Mouse (Mus musculus) myocyte (in vitro differentiated cells): Measurements from ENCODE around the gene Zhx3. TPM values are rescaled to one million over a fixed set of nuclear protein-coding genes. Genes with fewer than 3 reads are reported as not detected.

Experiments
- H3K27me3 ChIP-seq: one replicate; pipeline ENCODE4 v1.6.1; 2011; ENCODE audit not compliant: control insufficient read depth, insufficient read depth, insufficient read length
- H3K36me3 ChIP-seq: one replicate; pipeline ENCODE4 v1.6.1; 2011; ENCODE audit not compliant: control insufficient read depth, insufficient read depth
- H3K4me2 ChIP-seq: one replicate; pipeline ENCODE4 v1.6.1; 2011; ENCODE audit warnings: low read depth, control low read depth
- H3K4me3 ChIP-seq: one replicate; pipeline ENCODE4 v1.5.1; 2011; ENCODE audit warnings: mild to moderate bottlenecking, control low read depth, moderate library complexity
- H3K79me2 ChIP-seq: one replicate; pipeline ENCODE4 v1.6.1; 2011; ENCODE audit not compliant: control insufficient read depth, insufficient read depth
- H3ac ChIP-seq: one replicate; pipeline ENCODE4 v1.6.1; 2011; ENCODE audit not compliant: control insufficient read depth, insufficient read length
- CEBPB ChIP-seq: IDR thresholded peaks from 2 replicates; pipeline ENCODE4 v1.6.1; 2011; ENCODE audit warnings: mild to moderate bottlenecking, moderate library complexity; ENCODE audit not compliant: poor library complexity, insufficient read depth, severe bottlenecking
- E2F4 ChIP-seq: IDR thresholded peaks from one replicate; pipeline ENCODE4 v1.6.1; 2011; ENCODE audit warnings: mild to moderate bottlenecking, control low read depth, moderate library complexity; ENCODE audit not compliant: insufficient read depth
- MAX ChIP-seq: IDR thresholded peaks from one replicate; pipeline ENCODE4 v1.6.1; 2011; ENCODE audit warnings: low read depth, mild to moderate bottlenecking, control low read depth
- MYOD1 ChIP-seq, 3 experiments: IDR thresholded peaks; one replicate each; pipeline ENCODE4 v1.6.1; 2011; ENCODE audit warnings: control low read depth in 2 of 3, low read depth in 2 of 3, mild to moderate bottlenecking in 2 of 3, moderate library complexity in 1 of 3; ENCODE audit not compliant: insufficient read length in 2 of 3, control insufficient read depth in 1 of 3
- MYOG ChIP-seq, 3 experiments: IDR thresholded peaks; one replicate each; pipeline ENCODE4 v1.6.1; 2011; ENCODE audit warnings: control low read depth in 2 of 3, low read depth in 2 of 3, mild to moderate bottlenecking in 2 of 3; ENCODE audit not compliant: insufficient read length in 2 of 3, control insufficient read depth in 1 of 3, insufficient read depth in 1 of 3
- POLR2A ChIP-seq: IDR thresholded peaks from one replicate; pipeline ENCODE4 v1.6.1; 2011; ENCODE audit warnings: low read depth, mild to moderate bottlenecking, control low read depth, moderate library complexity; ENCODE audit not compliant: insufficient read length
- POLR2AphosphoS2 ChIP-seq: IDR thresholded peaks from one replicate; pipeline ENCODE4 v1.6.1; 2011; ENCODE audit warnings: low read depth, control low read depth; ENCODE audit not compliant: insufficient read length
- REST ChIP-seq: IDR thresholded peaks from one replicate; pipeline ENCODE4 v1.6.1; 2011; ENCODE audit warnings: mild to moderate bottlenecking, control low read depth, moderate library complexity; ENCODE audit not compliant: insufficient read depth, insufficient read length
- SRF ChIP-seq: IDR thresholded peaks from one replicate; pipeline ENCODE4 v1.6.1; 2011; ENCODE audit warnings: low read depth; ENCODE audit not compliant: control insufficient read depth, insufficient read length
- TCF12 ChIP-seq: IDR thresholded peaks from one replicate; pipeline ENCODE4 v1.6.1; 2011; ENCODE audit warnings: mild to moderate bottlenecking, control low read depth; ENCODE audit not compliant: poor library complexity, insufficient read depth, severe bottlenecking
- TCF3 ChIP-seq: IDR thresholded peaks from one replicate; pipeline ENCODE4 v1.6.1; 2011; ENCODE audit warnings: low read depth, control low read depth; ENCODE audit not compliant: insufficient read length
- USF1 ChIP-seq: IDR thresholded peaks from one replicate; pipeline ENCODE4 v1.6.1; 2011; ENCODE audit warnings: low read depth, mild to moderate bottlenecking, control low read depth, moderate library complexity
- polyA plus RNA-seq: library from polyadenylated mRNA; unstranded; fragments of >200 nt; fragmentation: generic; extraction: Trizol; gene quantifications from one replicate; pipeline ENCODE4 v1.2.1, GENCODE M21; 2012; ENCODE audit warnings: missing spikeins

Gene Zhx3
- polyA plus RNA-seq, 1 experiment, result 6.1 TPM

GRCm38 (mm10) chr2:160802326-160802725 lies 70.5 kb downstream of the Zhx3 start:
- Histone ChIP-seq H3K27me3 (no peaks in the 10 kb centered on the region), H3ac (no peak overlapping the region), H3K36me3 (no peaks in the 10 kb centered on the region), H3K4me3 (no peak overlapping the region), H3K79me2 (no peaks in the 10 kb centered on the region), H3K4me2 (no peak overlapping the region)
- TF ChIP-seq MYOG (IDR thresholded peaks at IDR 0.05; ENCODE audit: control insufficient read depth in 1 of 3, insufficient read depth in 1 of 3, insufficient read length in 2 of 3, low read depth in 2 of 3), result no peak

GRCm38 (mm10) chr2:160800967-160801366 lies 71.8 kb downstream of the Zhx3 start:
- Histone ChIP-seq H3ac (no peak overlapping the region), H3K79me2 (no peaks in the 10 kb centered on the region), H3K4me3 (no peak overlapping the region), H3K36me3 (no peaks in the 10 kb centered on the region), H3K27me3 (no peaks in the 10 kb centered on the region), H3K4me2 (no peak overlapping the region)
- no peak for TF ChIP-seq REST
- TF ChIP-seq POLR2AphosphoS2, result no peak
- no peak for TF ChIP-seq MYOD1 (IDR thresholded peaks at IDR 0.05; ENCODE audit: control insufficient read depth in 1 of 3, insufficient read length in 2 of 3, low read depth in 2 of 3)
- TF ChIP-seq TCF3, result no peak
- TF ChIP-seq SRF, result no peak
- TF ChIP-seq MAX, result no peak
- no peak for TF ChIP-seq POLR2A
- no peak for TF ChIP-seq E2F4
- no peak for TF ChIP-seq USF1
- no peak for TF ChIP-seq CEBPB
- TF ChIP-seq MYOG (IDR thresholded peaks at IDR 0.05; ENCODE audit: control insufficient read depth in 1 of 3, insufficient read depth in 1 of 3, insufficient read length in 2 of 3, low read depth in 2 of 3), result no peak
- TF ChIP-seq TCF12, result no peak

- Histone ChIP-seq H3K36me3 (no peaks in the 10 kb centered on the region), H3ac (no peak overlapping the region), H3K4me2 (no peak overlapping the region), H3K79me2 (no peaks in the 10 kb centered on the region), H3K4me3 (no peak overlapping the region), H3K27me3 (no peaks in the 10 kb centered on the region)
- TF ChIP-seq TCF3 (no peak), MYOD1 (IDR thresholded peaks at IDR 0.05; ENCODE audit: control insufficient read depth in 1 of 3, insufficient read length in 2 of 3, low read depth in 2 of 3) (no peak), CEBPB (no peak), POLR2AphosphoS2 (no peak), POLR2A (no peak), MYOG (IDR thresholded peaks at IDR 0.05; ENCODE audit: control insufficient read depth in 1 of 3, insufficient read depth in 1 of 3, insufficient read length in 2 of 3, low read depth in 2 of 3) (no peak), E2F4 (no peak), REST (no peak), USF1 (no peak), SRF (no peak), MAX (no peak), TCF12 (no peak)
Measured at GRCm38 (mm10) chr2:160798206-160798605, 74.6 kb downstream of the Zhx3 start.

GRCm38 (mm10) chr2:160796973-160797372 lies 75.8 kb downstream of the Zhx3 start:
- Histone ChIP-seq H3K79me2 (no peaks in the 10 kb centered on the region), H3K4me3 (no peak overlapping the region), H3K4me2 (no peak overlapping the region), H3ac (no peak overlapping the region), H3K27me3 (no peaks in the 10 kb centered on the region), H3K36me3 (no peaks in the 10 kb centered on the region)
- TF ChIP-seq MYOD1 (IDR thresholded peaks at IDR 0.05; ENCODE audit: control insufficient read depth in 1 of 3, insufficient read length in 2 of 3, low read depth in 2 of 3) (peak in 1 of 3 experiments; percentile 32), MYOG (IDR thresholded peaks at IDR 0.05; ENCODE audit: control insufficient read depth in 1 of 3, insufficient read depth in 1 of 3, insufficient read length in 2 of 3, low read depth in 2 of 3) (peak in 2 of 3 experiments; percentile 16 to 24), TCF3 (no peak)

GRCm38 (mm10) chr2:160793117-160793516 lies 79.7 kb downstream of the Zhx3 start:
- Histone ChIP-seq H3ac (no peak overlapping the region), H3K27me3 (no peaks in the 10 kb centered on the region), H3K4me3 (no peak overlapping the region), H3K36me3 (no peaks in the 10 kb centered on the region), H3K79me2 (no peaks in the 10 kb centered on the region), H3K4me2 (no peak overlapping the region)
- no peak for TF ChIP-seq CEBPB
- TF ChIP-seq MYOG (IDR thresholded peaks at IDR 0.05; ENCODE audit: control insufficient read depth in 1 of 3, insufficient read depth in 1 of 3, insufficient read length in 2 of 3, low read depth in 2 of 3), result no peak
- no peak for TF ChIP-seq REST
- TF ChIP-seq TCF3, result no peak
- no peak for TF ChIP-seq E2F4
- no peak for TF ChIP-seq TCF12
- TF ChIP-seq POLR2AphosphoS2, result no peak
- TF ChIP-seq MYOD1 (IDR thresholded peaks at IDR 0.05; ENCODE audit: control insufficient read depth in 1 of 3, insufficient read length in 2 of 3, low read depth in 2 of 3), result no peak
- no peak for TF ChIP-seq SRF
- TF ChIP-seq POLR2A, result no peak
- no peak for TF ChIP-seq MAX
- no peak for TF ChIP-seq USF1
